Mouse (Mus musculus): ENCODE data around the gene Inpp4b.

Inpp4b gene

DNA sequence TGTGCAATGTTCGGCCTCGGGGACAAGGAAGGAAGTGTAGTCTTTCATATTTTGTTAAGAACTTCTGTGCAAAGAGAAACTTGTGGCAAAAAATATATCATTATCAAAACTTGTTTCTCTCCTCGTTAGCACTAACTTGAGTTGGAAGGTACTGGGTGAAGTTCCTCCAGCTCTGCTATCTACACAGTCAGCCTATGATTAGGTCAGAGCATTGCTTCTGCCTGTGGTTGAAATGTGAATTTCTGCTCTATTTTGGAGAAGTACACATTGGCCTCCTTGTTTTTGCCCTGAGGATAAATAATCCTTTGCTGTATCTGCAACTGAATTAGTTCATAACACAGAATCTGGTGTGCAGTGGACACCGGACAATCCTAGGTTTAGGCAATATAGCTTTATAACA is 431.7 kb downstream of the Inpp4b start:
- in situ Hi-C loops (cut with MboI, MseI), result loop anchor here (5.0 kb wide), 1 partner anchor 277 kb away; no protein-coding TSS in a partner anchor

- in situ Hi-C loops (cut with MboI, MseI), result loop anchor here (5.0 kb wide), 1 partner anchor 277 kb away; no protein-coding TSS in a partner anchor
These were observed 432.1 kb downstream of the Inpp4b start for GRCm38 (mm10) chr8:81774454-81774853.

DNA sequence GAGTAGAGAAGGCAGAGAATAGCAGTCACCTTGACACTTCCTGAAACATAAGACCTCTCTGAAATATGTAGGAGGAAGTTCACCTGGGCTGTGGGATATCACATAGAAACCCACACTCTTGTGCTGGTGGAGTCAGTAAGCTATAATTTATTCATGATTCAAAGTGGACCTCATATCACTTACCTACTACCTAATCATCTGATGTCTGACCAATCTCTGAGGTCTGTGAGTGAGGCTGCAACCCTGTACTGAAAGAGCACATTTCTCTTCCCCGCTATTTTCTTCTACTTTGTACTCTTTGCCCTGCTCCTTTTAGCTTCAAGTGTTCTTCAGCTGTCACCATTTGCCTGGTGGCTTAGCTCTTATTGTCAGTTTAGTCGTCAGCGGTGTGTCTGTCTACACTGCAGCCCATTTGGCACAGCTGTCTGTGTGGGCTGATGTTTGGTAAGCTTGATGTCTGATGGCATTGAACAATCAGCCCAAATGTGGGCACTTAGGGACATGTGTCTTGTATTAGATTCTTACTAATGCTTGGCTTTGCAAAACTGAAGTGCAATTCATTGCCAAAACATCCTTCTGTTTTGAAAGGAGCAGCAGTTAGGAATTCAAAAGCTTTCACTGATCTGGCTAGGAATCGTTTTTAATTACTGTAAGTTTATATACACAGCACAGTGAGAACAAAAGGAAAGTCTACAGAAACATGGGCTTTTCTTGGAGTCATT is 434.3 kb downstream of the Inpp4b start:
- in situ Hi-C loops (cut with MboI, MseI), result no loop called here

DNA sequence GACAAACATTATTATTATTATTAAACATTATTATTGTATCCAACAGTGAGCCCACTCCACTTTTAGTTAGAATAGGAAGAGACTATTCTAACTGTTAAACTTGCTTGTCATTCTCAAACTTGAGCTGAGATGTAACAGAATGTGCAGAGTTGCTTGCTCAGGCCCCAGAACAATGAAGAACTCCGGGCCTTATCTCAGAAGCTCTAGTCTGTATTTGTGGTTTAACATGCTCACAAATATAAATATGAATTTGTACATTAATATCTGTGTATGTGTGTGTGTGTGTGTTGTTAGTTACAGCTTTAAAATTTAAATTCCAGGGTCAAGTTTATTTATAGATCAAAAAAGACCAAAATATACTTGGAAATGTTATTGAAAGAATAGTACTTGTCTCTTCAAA is 435.3 kb downstream of the Inpp4b start:
- in situ Hi-C loops (cut with MboI, MseI), result no loop called here

- in situ Hi-C loops (cut with MboI, MseI), result no loop called here
These were observed 437.1 kb downstream of the Inpp4b start for GRCm38 (mm10) chr8:81779440-81779839.

- in situ Hi-C loops (cut with MboI, MseI), result no loop called here
These were observed 437.8 kb downstream of the Inpp4b start for GRCm38 (mm10) chr8:81780166-81780565.

DNA sequence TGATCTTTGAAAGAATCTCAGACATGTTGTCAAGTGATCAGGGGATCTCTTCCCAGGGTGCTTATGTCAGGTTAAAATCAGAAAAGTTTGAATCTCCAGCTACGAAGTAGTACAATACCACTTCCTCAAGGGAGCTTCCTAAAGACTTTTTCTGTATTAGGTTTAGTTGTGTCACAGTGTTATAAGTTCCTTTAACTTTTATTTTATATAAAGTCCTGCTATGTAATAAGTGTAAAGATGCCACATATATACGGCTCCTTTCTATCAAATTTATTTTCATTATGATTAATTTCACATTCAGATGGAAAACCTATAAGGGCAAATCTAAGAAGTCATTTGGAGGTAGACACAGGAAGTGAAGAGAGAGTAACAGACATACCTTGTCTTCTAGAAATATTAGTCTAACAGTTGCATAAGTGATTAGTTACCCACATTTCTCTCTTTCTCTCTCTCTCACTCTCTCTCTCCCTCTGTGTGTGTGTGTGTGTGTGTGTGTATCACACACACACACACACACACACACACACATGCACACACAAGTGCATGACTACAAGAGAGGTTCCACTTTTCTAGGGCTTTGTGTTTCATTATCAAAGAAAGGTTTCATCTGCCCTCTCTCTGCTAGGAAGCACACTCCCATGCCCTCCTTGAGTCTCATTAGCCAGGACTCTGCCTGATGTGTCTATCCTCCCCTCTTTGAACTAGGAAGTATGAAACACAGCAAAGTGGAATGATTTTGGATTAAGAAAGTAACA is 438.7 kb downstream of the Inpp4b start:
- in situ Hi-C loops (cut with MboI, MseI), result no loop called here

GRCm38 (mm10) chr8:81782781-81783180 is 440.4 kb downstream of the Inpp4b start:
- in situ Hi-C loops (cut with MboI, MseI), result no loop called here

- in situ Hi-C loops (cut with MboI, MseI), result no loop called here
These were observed 442.4 kb downstream of the Inpp4b start for GRCm38 (mm10) chr8:81784775-81785174.

DNA sequence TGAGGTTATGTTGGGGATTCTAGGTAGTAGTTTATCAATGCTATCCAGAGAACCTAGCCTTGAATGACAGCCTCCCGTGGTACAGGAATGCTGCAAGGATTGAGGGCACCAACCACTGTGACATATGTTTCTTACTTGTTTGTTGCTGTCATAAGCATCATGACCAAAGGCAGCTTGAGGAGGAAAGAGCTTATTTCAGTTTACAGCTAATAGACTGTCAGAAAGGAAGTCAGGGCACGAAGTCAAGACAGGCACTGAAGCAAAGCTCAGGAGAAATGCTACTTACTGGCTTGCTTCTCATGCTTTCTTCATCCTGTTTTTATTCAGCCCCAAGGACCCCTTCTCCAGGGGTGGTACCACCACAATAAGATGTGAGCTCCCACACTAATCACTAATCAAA is 446.1 kb downstream of the Inpp4b start:
- in situ Hi-C loops (cut with MboI, MseI), result no loop called here

DNA sequence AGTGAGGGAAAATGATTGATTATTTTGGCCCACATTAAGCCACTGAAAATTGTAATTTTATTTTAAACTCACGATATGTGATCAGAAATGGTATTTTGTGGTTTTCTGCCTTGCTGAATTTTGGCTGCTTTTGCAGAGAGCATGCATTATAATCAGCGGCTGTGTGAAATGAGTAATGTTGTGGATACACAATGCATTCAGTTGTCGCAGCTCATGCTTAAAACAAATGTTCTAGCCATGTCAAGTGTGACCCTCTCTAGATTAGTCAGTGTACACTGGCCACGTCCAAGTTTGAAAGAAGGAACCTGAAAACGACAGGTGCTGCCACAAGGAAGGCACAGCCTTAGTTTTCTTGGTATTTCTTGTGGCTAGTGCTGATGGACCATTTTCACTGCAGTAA is 450.3 kb downstream of the Inpp4b start:
- in situ Hi-C loops (cut with MboI, MseI), result no loop called here

DNA sequence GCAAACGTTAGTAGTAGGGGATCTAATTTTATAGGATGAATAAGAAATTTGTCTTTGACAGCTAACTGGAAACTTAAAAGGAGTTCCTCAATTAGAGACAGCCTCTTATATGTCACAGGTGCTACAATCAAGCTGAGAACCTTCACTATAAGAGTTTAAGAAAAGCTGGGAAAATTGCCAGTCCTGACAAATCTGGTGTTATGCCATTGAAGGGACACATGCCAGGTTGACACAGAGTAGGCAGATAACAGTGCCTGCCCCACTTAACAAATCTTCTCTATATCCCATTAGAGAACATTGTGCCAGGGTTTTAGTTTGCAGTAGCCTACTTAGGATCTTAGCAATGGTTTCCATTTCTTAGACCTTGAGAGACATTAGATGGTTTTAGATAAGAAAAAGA is 456.1 kb downstream of the Inpp4b start:
- in situ Hi-C loops (cut with MboI, MseI), result no loop called here

- in situ Hi-C loops (cut with MboI, MseI), result loop anchor here (25.0 kb wide), 1 partner anchor 463 kb away; the partner anchor contains the start of gene Inpp4b
These were observed 458.4 kb downstream of the Inpp4b start for GRCm38 (mm10) chr8:81800792-81801191.

DNA sequence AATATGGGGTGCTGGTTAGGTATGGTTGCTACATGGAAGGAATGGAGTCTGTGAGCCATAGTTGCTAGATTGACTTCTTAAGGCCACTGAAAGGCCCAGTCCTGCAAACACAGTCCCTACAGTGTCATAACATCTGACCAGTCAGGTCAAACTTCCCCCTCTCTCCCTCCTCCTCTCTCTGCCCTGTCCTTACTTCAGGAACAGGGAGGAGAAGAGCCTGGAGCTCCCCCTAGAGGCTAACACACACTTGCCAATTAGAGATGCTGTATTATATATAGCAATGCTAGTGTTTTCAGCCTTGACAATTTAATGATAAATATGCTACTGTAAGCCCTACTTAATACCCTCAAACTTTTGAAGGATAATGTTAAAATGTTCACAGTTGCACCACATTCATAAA is 464.4 kb downstream of the Inpp4b start:
- in situ Hi-C loops (cut with MboI, MseI), result loop anchor here (25.0 kb wide), 1 partner anchor 469 kb away; the partner anchor contains the start of gene Inpp4b

GRCm38 (mm10) chr8:81807578-81807977 is 465.2 kb downstream of the Inpp4b start:
- in situ Hi-C loops (cut with MboI, MseI), result loop anchor here (25.0 kb wide), 1 partner anchor 470 kb away; the partner anchor contains the start of gene Inpp4b

- in situ Hi-C loops (cut with MboI, MseI), result loop anchor here (25.0 kb wide), 1 partner anchor 471 kb away; the partner anchor contains the start of gene Inpp4b
These were observed 466.1 kb downstream of the Inpp4b start for GRCm38 (mm10) chr8:81808406-81808805.

- in situ Hi-C loops (cut with MboI, MseI), result loop anchor here (25.0 kb wide), 1 partner anchor 472 kb away; the partner anchor contains the start of gene Inpp4b
These were observed 467.1 kb downstream of the Inpp4b start for GRCm38 (mm10) chr8:81809414-81809813.

GRCm38 (mm10) chr8:81812051-81812751 is 469.8 kb downstream of the Inpp4b start:
- in situ Hi-C loops (cut with MboI, MseI), result loop anchor here (25.0 kb wide), 1 partner anchor 475 kb away; the partner anchor contains the start of gene Inpp4b

GRCm38 (mm10) chr8:81814742-81815141 is 472.4 kb downstream of the Inpp4b start:
- in situ Hi-C loops (cut with MboI, MseI), result loop anchor here (25.0 kb wide), 1 partner anchor 477 kb away; the partner anchor contains the start of gene Inpp4b

DNA sequence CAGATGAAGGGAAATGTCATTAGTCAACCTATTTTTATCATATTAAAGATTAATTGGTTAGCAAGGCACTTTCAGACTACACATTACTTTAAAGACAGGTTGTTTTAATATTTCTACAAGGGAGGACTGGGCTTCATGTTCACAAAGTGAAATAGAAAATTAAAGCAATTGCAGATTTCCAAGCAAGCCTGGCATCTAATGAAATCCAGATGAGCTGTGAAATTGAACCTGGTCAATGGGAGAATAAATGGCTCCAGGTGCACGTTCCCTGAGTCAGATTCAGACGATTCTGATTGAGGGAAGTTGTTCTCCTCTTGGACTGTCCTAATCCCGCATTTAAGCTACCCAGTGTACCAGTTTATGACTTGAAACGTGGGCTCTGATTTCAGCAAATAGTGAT is 473.2 kb downstream of the Inpp4b start:
- in situ Hi-C loops (cut with MboI, MseI), result loop anchor here (25.0 kb wide), 1 partner anchor 478 kb away; the partner anchor contains the start of gene Inpp4b

DNA sequence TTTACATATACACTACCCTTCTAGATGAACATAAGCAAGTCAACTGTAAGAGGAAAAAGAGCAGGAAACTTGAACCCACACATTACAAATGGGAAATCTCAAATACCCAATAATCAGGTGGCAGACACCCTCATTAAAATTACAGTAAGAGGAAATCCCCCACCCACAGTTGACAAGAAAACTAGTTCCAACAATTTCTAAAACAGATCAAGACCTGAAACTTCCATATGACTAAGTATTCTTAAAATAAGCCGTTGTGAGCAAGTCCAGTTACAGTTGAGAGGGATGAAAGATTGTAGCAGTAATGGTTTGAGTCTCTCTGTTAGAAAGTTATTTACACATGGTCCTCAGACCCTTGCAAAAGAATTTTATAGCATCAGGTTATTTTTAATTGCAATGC is 480.8 kb downstream of the Inpp4b start:
- in situ Hi-C loops (cut with MboI, MseI), result loop anchor here (5.0 to 25.0 kb wide), 2 partner anchors 56 to 486 kb away; partner anchors contain the start of gene Inpp4b
